Mouse (Mus musculus) embryo, embryonic 10 days (tissue): ENCODE data around the gene Bhlhe40.

Experiments used
- DNase-seq: peaks from one replicate; pipeline ENCODE4 v3.0.0-alpha.2; 2015; ENCODE audit warnings: low spot score

The Bhlhe40 gene

DNA sequence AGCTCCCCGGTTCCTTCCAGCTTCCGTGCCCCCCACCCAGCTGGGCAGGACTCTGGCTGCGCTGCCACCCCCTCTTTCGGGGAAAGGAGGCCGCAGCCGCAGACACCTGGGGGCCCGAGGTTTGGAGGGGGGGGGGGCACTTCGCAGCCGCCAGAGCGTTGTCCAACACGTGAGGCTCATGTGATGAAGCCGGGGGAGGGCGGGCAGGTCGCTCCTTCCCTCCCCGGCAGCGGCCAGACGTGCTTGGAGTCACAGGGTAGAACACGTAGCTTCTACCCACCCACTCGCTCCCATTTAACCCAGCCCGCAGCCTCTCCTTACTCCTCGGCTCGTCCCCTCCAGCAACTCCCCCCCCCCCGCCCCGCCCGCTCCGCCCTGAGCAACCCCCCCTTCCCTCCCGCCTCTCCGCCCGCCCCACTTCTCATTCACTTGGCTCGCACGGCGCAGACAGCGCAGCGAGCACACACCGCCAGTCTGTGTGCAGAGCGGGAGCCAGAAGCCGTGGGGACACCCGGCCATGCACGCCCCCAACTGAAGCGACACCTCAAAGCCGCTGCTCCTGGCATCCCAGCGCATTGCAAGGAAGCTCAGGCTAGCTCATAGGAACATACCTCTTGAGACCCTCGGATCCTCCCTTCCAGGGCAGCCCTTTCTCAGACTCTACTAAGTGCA lies at the start of gene Bhlhe40:
TSS of gene Bhlhe40 (plus strand) at position 424 of the 672 bp plus-strand sequence.
- peak; percentile 72 for DNase-seq

- no peak for DNase-seq
These were observed 48.8 kb upstream of the Bhlhe40 start for GRCm38 (mm10) chr6:108611663-108612062.

GRCm38 (mm10) chr6:108618025-108618424 lies 42.4 kb upstream of the Bhlhe40 start:
- DNase-seq, result no peak

DNA sequence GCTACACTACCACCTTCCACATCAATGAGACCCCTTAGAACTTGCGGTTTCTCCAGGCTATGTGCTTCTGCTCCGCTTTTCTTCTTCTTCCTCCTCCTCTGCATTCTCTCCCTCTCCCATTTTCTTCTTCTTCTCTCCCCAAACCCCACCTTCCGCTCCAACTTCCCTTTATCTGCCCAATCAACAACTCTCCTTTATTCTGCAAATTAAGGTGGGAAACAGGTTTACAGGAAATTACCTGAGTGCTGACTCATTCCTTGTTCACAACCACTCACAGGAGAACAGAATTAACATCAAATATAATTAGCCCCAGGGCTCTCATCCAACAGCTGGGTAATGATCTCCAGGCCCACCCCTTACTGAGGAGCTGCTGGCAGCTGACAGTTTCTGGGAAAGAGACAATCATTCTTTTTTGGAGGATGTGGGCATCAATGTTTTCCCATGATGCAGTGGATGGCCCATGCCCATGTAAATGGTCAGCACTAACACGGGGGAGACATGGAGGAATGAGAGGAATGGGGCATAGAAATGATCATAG lies 37.3 kb upstream of the Bhlhe40 start:
- no peak for DNase-seq

GRCm38 (mm10) chr6:108624915-108625314 lies 35.5 kb upstream of the Bhlhe40 start:
- DNase-seq, result no peak

DNA sequence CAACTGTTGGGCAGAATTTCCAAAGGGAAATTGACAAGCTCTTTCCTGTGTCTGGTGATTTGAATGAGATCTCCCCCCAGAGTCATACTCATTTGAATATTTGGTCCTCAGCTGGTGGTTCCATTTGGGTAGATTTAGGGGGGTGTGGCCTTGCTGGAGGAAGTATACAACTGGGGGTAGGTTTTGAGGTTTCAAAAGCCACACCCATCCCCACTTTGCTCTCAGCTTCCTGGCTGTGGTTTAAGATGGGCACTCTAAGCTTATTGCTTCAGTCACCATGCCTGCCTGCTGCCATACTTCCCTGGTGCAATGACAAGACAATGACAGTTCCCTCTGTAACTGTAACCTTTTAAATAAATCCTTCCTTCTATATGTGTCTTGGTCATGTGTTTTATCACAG lies 29.7 kb upstream of the Bhlhe40 start:
- DNase-seq, result no peak

- no peak for DNase-seq
These were observed 22.1 kb upstream of the Bhlhe40 start for GRCm38 (mm10) chr6:108638157-108638833.

DNA sequence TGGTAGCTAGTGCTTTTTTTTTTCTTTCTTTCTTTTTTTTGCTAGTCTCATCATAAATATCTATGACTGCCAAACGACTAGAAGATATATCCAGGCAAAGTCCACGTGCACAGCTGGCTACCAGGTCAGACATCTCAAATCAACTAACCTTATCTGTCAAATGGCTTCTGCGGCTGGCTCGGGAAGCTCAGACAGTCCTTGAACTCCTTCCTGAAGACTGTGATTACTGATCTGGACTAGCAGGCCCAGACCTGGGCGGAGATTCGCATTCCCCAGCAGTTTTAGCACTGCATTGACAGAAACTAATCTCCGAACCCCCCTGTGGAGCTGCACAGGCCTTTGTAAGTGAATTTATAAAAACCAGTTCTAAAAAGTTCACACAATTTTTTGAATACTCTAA lies 18.4 kb upstream of the Bhlhe40 start:
- no peak for DNase-seq

DNA sequence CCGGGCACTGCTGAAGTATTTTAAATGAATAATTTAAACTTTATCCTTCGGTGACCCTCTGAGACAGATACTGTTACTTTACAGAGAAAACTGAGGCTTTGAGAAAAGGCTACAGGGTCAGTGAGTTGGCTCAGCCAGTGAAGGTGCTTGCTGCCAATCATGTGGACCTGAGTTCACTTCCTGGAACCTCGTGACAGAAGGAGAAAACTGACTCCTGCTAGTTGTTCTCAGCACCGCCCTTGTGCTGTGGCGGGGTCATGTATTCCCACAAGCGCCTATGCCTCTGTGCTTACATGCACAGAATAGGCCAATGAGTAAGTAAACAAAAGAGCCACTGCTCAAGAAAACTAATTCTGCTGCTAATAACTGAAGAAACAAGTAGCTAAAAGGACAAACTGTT lies 17.4 kb upstream of the Bhlhe40 start:
- DNase-seq, result no peak

- no peak for DNase-seq
These were observed 16.1 kb upstream of the Bhlhe40 start for GRCm38 (mm10) chr6:108644311-108644710.

GRCm38 (mm10) chr6:108647094-108647493 lies 13.3 kb upstream of the Bhlhe40 start:
- peak; percentile 33 for DNase-seq

- no peak for DNase-seq
These were observed 12.4 kb upstream of the Bhlhe40 start for GRCm38 (mm10) chr6:108648072-108648471.

GRCm38 (mm10) chr6:108655861-108656260 lies 4.6 kb upstream of the Bhlhe40 start:
- peak; percentile 34 for DNase-seq

- DNase-seq, result no peak
These were observed 2.4 kb upstream of the Bhlhe40 start for GRCm38 (mm10) chr6:108658051-108658415.

DNA sequence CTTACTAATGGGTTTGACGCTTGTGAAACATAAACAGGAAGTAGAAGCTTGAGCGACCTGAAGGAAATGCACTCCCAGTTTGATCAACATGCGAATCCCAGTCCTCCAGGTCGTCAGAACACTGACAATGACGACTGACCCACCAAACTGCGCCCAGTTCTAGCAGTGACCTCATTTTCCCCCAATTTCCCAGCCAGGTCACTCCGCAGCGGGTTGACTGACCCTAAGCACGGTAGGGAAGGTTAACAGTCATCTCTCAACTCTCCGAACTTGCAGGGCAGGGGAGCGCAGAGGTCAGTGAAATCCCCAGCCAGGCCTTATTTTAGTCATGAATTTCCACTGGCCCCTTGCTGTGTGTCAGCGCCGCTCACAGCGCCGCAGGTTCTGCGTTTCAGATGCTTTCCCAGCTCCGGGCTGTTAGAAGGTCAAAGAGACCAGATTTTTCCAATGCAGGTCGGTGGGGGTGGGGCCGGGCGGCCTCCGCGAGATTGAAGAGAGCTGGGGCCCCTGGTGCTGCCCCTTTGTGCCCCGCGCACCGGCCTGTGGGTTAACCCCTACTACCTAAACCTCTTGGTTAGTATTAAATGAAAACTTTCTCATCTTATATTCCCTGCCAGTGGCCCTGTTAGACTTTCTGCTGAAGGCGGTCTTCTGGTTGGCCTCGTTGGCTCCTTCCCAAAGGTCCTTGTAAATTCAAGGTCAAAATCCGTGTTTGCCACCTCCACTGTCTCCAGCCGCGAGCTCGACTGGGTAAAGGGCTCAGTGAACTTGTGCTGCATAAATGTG lies 1.8 kb upstream of the Bhlhe40 start:
- peak; percentile 55 for DNase-seq

DNA sequence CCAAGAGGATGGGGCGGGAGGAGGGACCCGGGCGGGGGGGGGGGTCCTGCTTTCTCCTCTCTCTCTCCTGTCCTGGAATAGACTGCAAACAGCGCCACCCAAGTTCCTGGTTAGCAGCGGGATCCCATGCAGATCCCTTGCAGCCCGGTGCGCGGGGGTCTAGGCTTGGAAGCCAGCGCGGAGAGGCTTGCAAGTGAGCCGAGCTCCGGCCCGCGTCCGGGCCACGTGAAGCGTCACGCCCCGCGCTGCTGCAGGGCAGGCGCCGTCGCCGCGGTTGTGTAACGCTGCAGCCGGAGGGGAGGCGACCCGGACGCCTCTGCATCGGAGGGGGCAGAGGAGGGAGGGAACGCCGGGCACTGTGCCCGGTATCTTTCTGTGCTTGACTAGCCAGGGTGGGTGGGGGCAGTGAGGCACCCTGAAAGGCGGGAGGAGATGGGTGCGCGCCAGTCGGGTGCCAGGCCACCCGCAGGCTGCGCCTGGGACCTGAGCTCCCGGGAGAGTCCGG lies 1.2 kb upstream of the Bhlhe40 start:
- DNase-seq, result peak; percentile 88

DNA sequence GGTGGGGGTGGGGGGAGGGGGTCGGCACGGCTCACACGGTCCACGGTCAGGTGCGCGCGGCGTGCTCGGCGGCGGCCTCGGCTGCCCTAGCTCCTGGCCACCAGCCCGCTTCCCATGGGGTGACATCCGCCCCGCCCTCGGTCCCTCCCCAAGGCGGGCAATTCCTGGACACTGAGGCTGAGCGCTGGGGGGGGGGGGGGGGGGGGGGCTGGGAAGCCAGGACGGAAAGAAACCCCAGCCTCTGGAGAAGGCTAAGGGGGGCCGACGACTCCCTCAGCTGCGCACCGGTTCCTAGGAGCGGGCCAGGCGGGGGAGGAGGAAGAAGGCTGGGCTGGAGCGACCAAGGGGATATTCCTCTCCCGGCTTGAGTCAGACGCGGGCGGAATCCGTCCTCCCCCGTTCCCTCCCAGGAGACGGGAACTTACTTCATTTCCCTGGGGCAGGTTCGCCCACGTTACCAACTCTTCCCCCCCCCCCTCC lies 663 bp upstream of the Bhlhe40 start:
- peak; percentile 75 for DNase-seq

GRCm38 (mm10) chr6:108660878-108661389 lies 505 bp downstream of the Bhlhe40 start:
- peak; percentile 31 for DNase-seq

- DNase-seq, result peak; percentile 69
These were observed 983 bp downstream of the Bhlhe40 start for GRCm38 (mm10) chr6:108661412-108661811.

DNA sequence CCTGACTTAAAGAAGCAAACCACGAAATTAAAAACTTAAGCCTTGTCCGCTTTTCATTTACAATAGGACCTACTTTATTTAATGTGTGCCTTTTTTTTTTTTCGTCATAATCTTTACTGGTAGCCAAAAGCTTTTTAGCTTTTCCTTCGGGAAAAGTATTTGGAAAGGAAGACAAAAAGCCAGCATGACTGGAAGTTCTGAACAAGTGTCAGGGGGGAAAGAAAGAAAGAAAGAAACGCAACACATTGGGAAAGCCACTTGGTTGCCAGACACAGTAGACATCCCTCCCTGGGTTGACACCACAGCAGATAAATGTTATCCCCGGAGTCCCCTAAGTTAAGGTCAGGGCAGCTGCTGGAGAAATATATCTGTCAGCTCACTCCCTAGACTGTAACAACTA lies 1.5 kb downstream of the Bhlhe40 start:
- no peak for DNase-seq

GRCm38 (mm10) chr6:108662314-108663240 lies 2.1 kb downstream of the Bhlhe40 start:
- DNase-seq, result no peak
